Mouse (Mus musculus) layer of hippocampus, postnatal 10 days (tissue): ENCODE data around the gene Ypel5. TPM values are rescaled to one million over a fixed set of nuclear protein-coding genes. Genes with fewer than 3 reads are reported as not detected.

Experiments
- DNase-seq, 2 experiments: peaks; one replicate each; pipeline ENCODE4 v3.0.0; 2021; ENCODE audit warnings: low spot score in 2 of 2
- total RNA-seq, 2 experiments: library from RNA; stranded (reverse); gene quantifications; 2 replicates each; pipeline ENCODE4 v1.2.3; 2021

Gene Ypel5
- total RNA-seq, 2 experiments from 2014 or later: 50.3 to 51.6 TPM

- no peak for DNase-seq
Observed at GRCm38 (mm10) chr17:72839000-72839399, 2.7 kb downstream of the Ypel5 start.

- DNase-seq: no peak
Observed at GRCm38 (mm10) chr17:72844393-72844792, 8.1 kb downstream of the Ypel5 start.

GRCm38 (mm10) chr17:72844949-72845490 lies 8.8 kb downstream of the Ypel5 start:
- no peak for DNase-seq

GRCm38 (mm10) chr17:72845521-72845920 lies 9.3 kb downstream of the Ypel5 start:
- no peak for DNase-seq

GRCm38 (mm10) chr17:72855298-72855697 lies 19.0 kb downstream of the Ypel5 start:
- DNase-seq: no peak

- peak; percentile 84 to 85 for DNase-seq
Observed at GRCm38 (mm10) chr17:72857677-72858633, 21.7 kb downstream of the Ypel5 start.

GRCm38 (mm10) chr17:72863226-72863625 lies 27.0 kb downstream of the Ypel5 start:
- DNase-seq: no peak

GRCm38 (mm10) chr17:72866624-72867245 lies 30.5 kb downstream of the Ypel5 start:
- DNase-seq: no peak

- DNase-seq: no peak
Observed at GRCm38 (mm10) chr17:72868181-72868580, 31.9 kb downstream of the Ypel5 start.

- DNase-seq: no peak
Observed at GRCm38 (mm10) chr17:72878979-72879378, 42.7 kb downstream of the Ypel5 start.

- DNase-seq: no peak
Observed at GRCm38 (mm10) chr17:72880156-72880555, 43.9 kb downstream of the Ypel5 start.

- DNase-seq: no peak
Observed at GRCm38 (mm10) chr17:72881051-72881450, 44.8 kb downstream of the Ypel5 start.

GRCm38 (mm10) chr17:72881804-72882203 lies 45.6 kb downstream of the Ypel5 start:
- DNase-seq: no peak

- peak; percentile 80 to 84 for DNase-seq
Observed at GRCm38 (mm10) chr17:72889556-72890397, 53.5 kb downstream of the Ypel5 start.

- DNase-seq: peak in 1 of 2 experiments; percentile 24
Observed at GRCm38 (mm10) chr17:72890398-72890898, 54.2 kb downstream of the Ypel5 start.

GRCm38 (mm10) chr17:72891556-72891955 lies 55.3 kb downstream of the Ypel5 start:
- DNase-seq: no peak

- DNase-seq: no peak
Observed at GRCm38 (mm10) chr17:72895506-72895905, 59.3 kb downstream of the Ypel5 start.

- no peak for DNase-seq
Observed at GRCm38 (mm10) chr17:72897076-72897475, 60.8 kb downstream of the Ypel5 start.

GRCm38 (mm10) chr17:72897961-72898360 lies 61.7 kb downstream of the Ypel5 start:
- no peak for DNase-seq

GRCm38 (mm10) chr17:72898775-72899174 lies 62.5 kb downstream of the Ypel5 start:
- no peak for DNase-seq
